Mouse (Mus musculus): ENCODE data around the gene Rundc3a.
A peak's percentile ranks its signal among the peaks of the same experiment; 100 is the strongest.

Gene Rundc3a

DNA sequence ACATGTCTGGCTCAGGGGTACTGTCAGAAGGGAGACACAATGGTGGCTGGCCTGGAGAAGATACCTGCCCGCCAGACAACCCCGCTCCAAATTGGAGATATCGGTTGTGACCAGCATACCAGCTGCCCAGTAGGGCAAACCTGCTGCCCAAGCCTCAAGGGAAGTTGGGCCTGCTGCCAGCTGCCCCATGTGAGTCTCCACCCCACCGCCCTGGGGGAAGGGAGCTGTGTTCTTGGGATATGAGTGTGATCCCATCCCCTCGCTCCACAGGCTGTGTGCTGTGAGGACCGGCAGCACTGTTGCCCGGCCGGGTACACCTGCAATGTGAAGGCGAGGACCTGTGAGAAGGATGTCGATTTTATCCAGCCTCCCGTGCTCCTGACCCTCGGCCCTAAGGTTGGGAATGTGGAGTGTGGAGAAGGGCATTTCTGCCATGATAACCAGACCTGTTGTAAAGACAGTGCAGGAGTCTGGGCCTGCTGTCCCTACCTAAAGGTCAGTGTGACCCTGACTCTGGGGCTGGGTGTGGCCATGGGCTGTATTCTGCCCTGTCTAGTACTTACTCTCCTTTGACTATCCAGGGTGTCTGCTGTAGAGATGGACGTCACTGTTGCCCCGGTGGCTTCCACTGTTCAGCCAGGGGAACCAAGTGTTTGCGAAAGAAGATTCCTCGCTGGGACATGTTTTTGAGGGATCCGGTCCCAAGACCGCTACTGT is 42.7 kb downstream of the Rundc3a start:
- DNase-seq: no peak

GRCm38 (mm10) chr11:102436471-102436790 is 43.2 kb downstream of the Rundc3a start:
- no peak for DNase-seq

DNA sequence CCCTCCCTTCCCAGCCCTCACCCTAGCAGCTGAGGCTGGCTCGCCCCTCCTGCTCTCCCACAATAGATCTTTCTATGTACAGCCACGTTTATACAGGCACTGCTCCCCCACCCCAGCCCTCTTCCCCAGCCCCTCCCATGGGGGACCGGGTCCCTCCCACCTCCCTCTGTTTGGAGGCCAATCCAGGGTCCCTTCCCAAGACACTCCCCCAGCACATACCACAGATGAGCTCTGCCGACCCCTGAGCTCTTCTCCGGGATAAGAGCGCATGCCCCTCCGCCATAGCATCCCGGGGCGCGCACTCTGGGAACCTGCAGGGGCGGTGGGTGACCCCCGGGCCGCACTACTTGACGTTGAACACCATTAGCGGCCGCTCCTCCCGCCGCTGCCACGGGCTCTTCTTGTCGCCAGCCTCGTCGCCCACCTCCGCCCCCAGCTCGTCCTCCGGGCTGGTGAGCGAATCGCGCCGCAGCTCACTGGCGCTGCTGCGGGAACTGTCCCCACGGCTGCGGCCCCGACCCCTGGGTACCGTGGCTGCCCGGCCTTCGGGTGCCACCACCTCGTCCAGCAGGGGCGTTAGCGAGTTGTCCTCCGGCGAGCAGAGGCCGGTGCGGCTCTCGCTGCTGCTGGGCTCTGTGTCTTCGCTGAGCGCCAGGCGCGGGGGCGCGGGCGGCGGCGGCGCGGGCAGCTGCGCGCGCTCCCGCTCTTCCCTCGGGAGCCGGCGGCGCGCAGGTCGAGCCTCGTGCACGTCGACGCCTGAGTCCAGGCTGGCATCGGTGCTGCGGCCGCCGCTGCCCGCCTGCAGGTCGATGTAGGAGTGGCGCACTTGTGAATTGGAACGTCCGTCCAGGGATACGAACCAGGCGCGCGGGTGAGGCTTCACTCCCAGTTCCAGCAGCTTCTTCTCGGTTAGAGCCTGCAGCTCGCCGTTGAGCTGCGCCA is 44.2 kb downstream of the Rundc3a start:
- peak; percentile 76 for DNase-seq

DNA sequence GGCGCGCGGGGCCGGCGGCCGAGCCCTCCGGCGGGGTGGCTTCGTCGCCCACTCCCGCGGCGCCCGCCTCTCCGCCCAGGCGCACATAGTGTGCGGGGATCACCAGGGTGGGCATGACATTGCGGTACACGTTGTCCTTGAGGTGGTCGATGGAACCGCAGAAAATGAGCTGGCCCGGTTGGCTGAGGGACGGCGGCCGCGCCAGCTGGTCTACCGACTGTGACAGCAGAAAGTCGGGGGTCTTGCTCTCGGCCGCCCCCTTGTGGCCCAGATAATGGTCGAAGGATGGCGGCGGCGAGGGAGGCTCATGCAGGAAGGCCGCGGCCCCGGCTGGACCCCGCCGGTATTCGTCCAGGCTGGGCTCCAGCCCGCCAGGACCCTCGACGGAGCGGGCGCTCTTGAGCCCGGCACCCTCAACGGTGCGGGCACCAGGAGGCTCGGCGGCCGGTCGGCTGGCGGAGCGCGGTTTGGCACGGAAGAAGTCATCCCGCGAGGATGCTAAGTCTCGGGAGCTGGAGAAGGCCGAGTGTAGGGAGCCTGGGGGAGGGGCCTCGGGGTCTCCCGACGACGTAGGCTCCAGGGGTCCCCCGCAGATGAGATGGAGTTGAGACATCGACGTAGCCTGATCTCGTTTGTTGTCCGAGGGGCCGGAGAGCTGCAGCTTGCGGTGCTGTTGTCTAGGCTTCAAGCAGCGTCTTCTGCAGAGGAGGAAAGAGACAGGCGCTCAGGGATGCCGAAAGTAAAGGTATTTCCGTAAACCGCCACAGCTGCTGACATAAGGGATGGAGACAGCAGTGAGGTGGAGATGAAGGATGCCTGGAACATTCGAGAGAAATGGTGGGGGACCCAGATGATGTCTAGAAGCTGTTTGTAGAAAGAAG is 45.2 kb downstream of the Rundc3a start:
- peak; percentile 91 for DNase-seq

DNA sequence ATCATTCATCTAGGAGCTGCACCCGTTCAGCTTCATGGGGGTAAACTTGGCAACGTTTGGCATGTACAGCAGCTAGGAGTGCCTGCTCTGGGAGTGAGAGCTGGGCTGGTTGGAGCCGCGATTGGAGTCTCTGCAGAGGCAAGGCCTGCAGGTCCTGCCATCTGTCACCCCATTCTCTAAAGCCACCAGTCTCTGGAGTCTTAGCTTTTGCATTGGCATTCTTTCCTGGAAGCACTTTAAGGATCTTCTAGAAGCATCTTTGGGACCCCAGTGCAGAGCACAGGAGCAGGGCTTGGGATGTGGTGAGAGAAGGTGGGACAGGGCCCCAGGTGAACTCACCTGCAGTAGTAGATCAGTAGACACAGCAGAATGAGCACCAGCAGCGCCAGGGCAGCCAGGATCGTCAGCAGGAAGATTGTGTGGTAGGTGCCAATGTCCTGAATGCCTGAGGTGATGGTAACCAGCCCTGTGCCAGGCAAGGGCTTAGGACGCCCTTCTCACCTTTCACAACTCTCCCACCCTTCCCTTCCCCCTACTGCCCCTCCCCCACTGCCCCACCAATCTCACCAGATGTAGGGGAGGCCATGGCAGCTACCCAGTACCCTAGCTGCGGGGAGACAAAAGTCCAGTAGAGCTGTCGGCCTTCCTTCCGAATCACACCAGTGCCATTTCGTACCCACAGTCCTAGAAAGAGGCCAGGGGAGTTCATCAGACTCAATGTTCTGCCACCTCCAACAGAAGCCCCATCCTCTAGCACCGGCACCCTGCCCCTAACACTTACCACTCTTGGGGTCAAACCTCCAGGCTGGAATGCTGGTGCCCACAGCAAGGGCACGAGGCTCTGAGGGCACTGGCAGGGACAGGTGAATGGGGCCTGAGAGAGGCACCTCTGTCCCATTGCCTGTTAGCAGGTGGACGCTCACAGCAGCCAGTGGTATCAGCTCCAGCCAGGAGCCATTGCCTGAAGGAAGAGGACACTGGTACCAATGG is 46.2 kb downstream of the Rundc3a start:
- no peak for DNase-seq

- no peak for DNase-seq
Observed at GRCm38 (mm10) chr11:102440255-102440654, 47.1 kb downstream of the Rundc3a start.

- no peak for DNase-seq
Observed at GRCm38 (mm10) chr11:102441434-102441833, 48.2 kb downstream of the Rundc3a start.

DNA sequence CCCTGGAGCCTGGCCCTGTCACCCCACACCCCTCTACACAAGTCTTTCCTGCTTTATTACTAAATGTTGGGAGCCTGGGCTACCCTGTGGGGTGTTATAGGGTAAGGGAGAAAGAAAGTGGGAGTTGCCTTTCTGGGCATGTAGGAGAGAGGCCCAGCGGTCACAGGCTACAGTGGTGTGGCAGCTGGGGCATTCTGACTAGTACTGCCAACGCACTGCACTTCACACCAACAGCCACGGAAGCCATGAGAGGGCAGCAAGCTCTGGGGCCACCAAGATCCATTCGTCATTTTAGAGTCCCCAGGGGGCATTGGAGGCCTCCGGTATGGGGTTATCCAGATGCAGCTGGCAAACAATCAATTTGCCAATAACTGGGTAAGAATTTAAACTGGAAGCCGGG is 48.9 kb downstream of the Rundc3a start:
- no peak for DNase-seq

DNA sequence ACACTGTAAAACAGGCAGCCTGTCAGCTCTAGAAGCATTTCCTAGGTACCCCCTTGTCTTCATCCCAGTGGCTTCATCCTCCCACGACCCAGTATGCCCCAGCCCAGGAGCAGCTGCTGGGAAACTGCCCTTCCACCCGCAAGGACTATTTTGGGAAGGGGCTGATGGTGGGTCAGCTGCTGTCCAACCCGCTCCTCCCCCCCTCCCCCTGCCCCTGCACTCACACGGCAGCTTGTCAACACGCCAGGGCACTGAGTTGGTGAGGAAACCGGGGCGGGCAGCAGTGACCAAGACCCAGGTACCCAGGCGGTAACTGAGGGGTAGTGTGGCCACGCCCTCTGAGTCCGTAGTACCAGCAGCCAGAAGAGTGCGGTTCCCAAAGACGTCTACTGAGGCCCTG is 50.5 kb downstream of the Rundc3a start:
- DNase-seq: no peak

- DNase-seq: no peak
Observed at GRCm38 (mm10) chr11:102444321-102444720, 51.1 kb downstream of the Rundc3a start.

GRCm38 (mm10) chr11:102444781-102445180 is 51.6 kb downstream of the Rundc3a start:
- DNase-seq: no peak

DNA sequence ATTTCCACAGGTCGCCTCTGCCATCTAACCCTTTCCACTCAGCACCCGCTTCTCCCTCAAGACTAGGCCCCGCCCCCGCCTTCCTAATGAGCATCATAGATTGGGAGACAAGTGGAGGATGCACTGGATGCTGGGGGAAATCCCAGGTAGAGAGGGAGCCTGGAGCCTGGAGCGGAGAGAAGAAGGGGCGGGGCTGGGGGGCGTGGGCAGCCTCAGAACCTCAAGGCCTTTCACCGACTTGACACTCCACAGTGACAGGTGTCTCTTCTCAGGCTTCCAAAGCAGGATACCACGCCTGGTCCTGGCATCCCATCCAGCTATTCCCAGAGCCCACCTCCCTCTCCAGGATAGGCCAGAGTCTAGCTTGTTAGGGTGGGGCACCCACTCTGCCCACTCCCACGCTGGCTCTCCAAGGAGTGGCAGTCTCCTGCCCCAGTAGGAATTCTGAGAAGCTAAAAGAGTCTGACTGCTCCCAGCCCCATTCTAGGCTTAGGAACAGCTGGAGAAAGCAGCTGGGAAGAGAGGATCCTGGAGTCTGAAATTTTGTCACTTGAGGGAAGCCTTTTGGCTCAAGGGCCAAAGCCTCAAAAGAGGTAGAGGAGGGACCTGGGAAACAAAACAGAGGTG is 52.2 kb downstream of the Rundc3a start:
- no peak for DNase-seq

GRCm38 (mm10) chr11:102445891-102446361 is 52.7 kb downstream of the Rundc3a start:
- no peak for DNase-seq

GRCm38 (mm10) chr11:102446581-102447461 is 53.6 kb downstream of the Rundc3a start:
- DNase-seq: no peak

- peak; percentile 86 for DNase-seq
Observed at GRCm38 (mm10) chr11:102447497-102447896, 54.3 kb downstream of the Rundc3a start, which contains the start of gene Fam171a2. TSS of gene Fam171a2 (minus strand) at chr11:102447682.

DNA sequence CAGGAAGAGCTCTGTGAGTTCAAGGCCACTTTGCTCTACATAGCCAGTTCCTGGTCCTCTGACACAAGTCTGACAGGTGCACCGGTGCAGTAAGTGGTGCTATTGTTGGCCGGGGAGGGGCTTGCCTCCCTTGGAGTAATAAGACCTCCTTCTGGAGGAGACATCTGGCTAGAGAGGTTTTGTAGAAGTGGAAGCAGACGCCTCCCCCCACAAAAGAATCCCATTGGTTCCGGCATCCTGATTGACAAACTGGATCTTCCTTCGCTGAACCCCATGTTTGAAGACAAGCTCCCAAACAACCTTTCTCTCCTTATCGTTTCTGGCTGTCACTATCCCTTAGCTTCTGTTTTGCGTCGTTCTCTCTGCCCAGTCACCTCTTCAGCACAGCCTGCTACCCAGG is 55.1 kb downstream of the Rundc3a start:
- no peak for DNase-seq

- DNase-seq: no peak
Observed at GRCm38 (mm10) chr11:102449043-102450008, 56.1 kb downstream of the Rundc3a start.

All from right cerebral cortex, postnatal 14 days (tissue).